Mouse (Mus musculus) cerebral cortex, adult 2 months (tissue): ENCODE measurements around the gene Olfr1431.

ENCODE experiments used
- WGBS: fragments of 180-500 bp; shearing (Covaris S2); methylation state at CpG from one replicate; pipeline ENCODE4 v1.1.7; 2018; 5-methylcytosine and 5-hydroxymethylcytosine counted together

The Olfr1431 gene

GRCm38 (mm10) chr19:12200334-12200733 is at the start of gene Olfr1431:
Gene Olfr1431, plus strand, starts transcription at chr19:12200634.
- WGBS: 67% methylated on average over 1 of the region's 1 CpGs

- 30% methylated on average over 1 of the region's 1 CpGs for WGBS
Measured at GRCm38 (mm10) chr19:12170062-12170599, 30.3 kb upstream of the Olfr1431 start, which contains the start of gene Olfr1555-ps1. Gene Olfr1555-ps1, minus strand, starts transcription at chr19:12170112.

GRCm38 (mm10) chr19:12175431-12175830 is 25.0 kb upstream of the Olfr1431 start:
- 47% methylated on average over 5 of the region's 5 CpGs for WGBS

- 86% methylated on average over 4 of the region's 4 CpGs for WGBS
Measured at GRCm38 (mm10) chr19:12199076-12199475, 1.4 kb upstream of the Olfr1431 start.

GRCm38 (mm10) chr19:12232496-12232895 is 32.1 kb downstream of the Olfr1431 start, which contains the start of gene Olfr1432:
Gene Olfr1432, minus strand, starts transcription at chr19:12232596.

GRCm38 (mm10) chr19:12241559-12241958 is 41.1 kb downstream of the Olfr1431 start, which contains the start of gene Olfr262:
Gene Olfr262, minus strand, starts transcription at chr19:12241659.
- WGBS: 84% methylated on average over 1 of the region's 1 CpGs

- 63% methylated on average over 1 of the region's 1 CpGs for WGBS
Measured at GRCm38 (mm10) chr19:12260732-12261131, 60.3 kb downstream of the Olfr1431 start, which contains the start of gene Olfr235. Gene Olfr235, plus strand, starts transcription at chr19:12261032.
